Mouse (Mus musculus) lung, postnatal 0 days (tissue): ENCODE measurements around the gene Cldn14. TPM values are rescaled to one million over a fixed set of nuclear protein-coding genes. Genes with fewer than 3 reads are reported as not detected.
A peak's percentile ranks its signal among the peaks of the same experiment; 100 is the strongest.
"Not testable (repeated sequence)": the region's sequence is repeated elsewhere in the genome, so short reads cannot be mapped to it uniquely, and the experiment has no call there.

Source experiments
- ATAC-seq: fragments of 200-750 bp; cut with Nextera tagmentation; 2 replicates; pipeline ENCODE4 v1.8.0; 2017; ENCODE audit warnings: moderate library complexity
- DNase-seq: peaks from one replicate; pipeline ENCODE4 v3.0.0-alpha.2; 2016; ENCODE audit warnings: low spot score
- H3K27ac ChIP-seq: fragments of 300-500 bp; sonication (generic); 2 replicates; pipeline ENCODE4 v1.5.1; 2014; ENCODE audit warnings: antibody characterized with exemption, mild to moderate bottlenecking, low read length, mixed read lengths
- H3K27me3 ChIP-seq: fragments of 300-500 bp; sonication (generic); replicated peaks from 2 replicates; pipeline ENCODE4 v1.6.1; 2014; ENCODE audit warnings: low read length, mixed read lengths; ENCODE audit not compliant: insufficient read depth
- H3K36me3 ChIP-seq: fragments of 300-500 bp; sonication (generic); 2 replicates; pipeline ENCODE4 v1.6.1; 2014; ENCODE audit warnings: low read length, mixed read lengths; ENCODE audit not compliant: insufficient read depth
- H3K4me1 ChIP-seq: fragments of 300-500 bp; sonication (generic); 2 replicates; pipeline ENCODE4 v1.6.1; 2014; ENCODE audit warnings: antibody characterized with exemption, low read depth, low read length, mixed read lengths; ENCODE audit not compliant: insufficient read depth
- H3K4me2 ChIP-seq: fragments of 300-500 bp; sonication (generic); replicated peaks from 2 replicates; pipeline ENCODE4 v1.6.1; 2014; ENCODE audit warnings: low read depth, mild to moderate bottlenecking, low read length, moderate library complexity, mixed read lengths
- H3K4me3 ChIP-seq: fragments of 300-500 bp; sonication (generic); 2 replicates; pipeline ENCODE4 v1.5.1; 2014; ENCODE audit warnings: low read depth, low read length
- H3K9ac ChIP-seq: fragments of 300-500 bp; sonication (generic); replicated peaks from 2 replicates; pipeline ENCODE4 v1.6.1; 2014; ENCODE audit warnings: low read depth, mild to moderate bottlenecking
- H3K9me3 ChIP-seq: fragments of 300-500 bp; sonication (generic); 2 replicates; pipeline ENCODE4 v1.6.1; 2016; ENCODE audit warnings: low read length, mixed read lengths
- CTCF ChIP-seq: IDR thresholded peaks from 2 replicates; pipeline ENCODE4 v1.5.1; 2016; ENCODE audit warnings: antibody characterized with exemption, mild to moderate bottlenecking
- EP300 ChIP-seq: IDR thresholded peaks from 2 replicates; pipeline ENCODE4 v1.6.1; 2016; ENCODE audit warnings: antibody characterized with exemption, mild to moderate bottlenecking, control low read depth
- WGBS: fragments of 180-500 bp; shearing (Covaris S2); extraction: QIAGEN DNeasy Blood & Tissue Kit; methylation state at CpG from one replicate; pipeline ENCODE4 v1.1.7; 2014; 5-methylcytosine and 5-hydroxymethylcytosine counted together
- polyA plus RNA-seq: library from polyadenylated mRNA; unstranded; fragments of >200 nt; fragmentation: Nextera tagmentation; extraction: Ambion mirVana; gene quantifications from 2 replicates; pipeline ENCODE4 v1.2.1, GENCODE M21; 2015

Gene Cldn14
- polyA plus RNA-seq, 1 experiment from 2014 or later: not detected

GRCm38 (mm10) chr16:94032270-94032669, 23.6 kb upstream of the Cldn14 start:
- H3K4me2 ChIP-seq: no peak overlapping the region
- no peak overlapping the region for H3K4me3 ChIP-seq
- no peaks in the 10 kb centered on the region for H3K4me1 ChIP-seq
- H3K9ac ChIP-seq: no peak overlapping the region
- H3K27me3 ChIP-seq: no peaks in the 10 kb centered on the region
- no peaks in the 10 kb centered on the region for H3K36me3 ChIP-seq
- DNase-seq: no peak
- ATAC-seq: no peak
- TF ChIP-seq EP300 (no peak), CTCF (no peak)
- 81% methylated on average over 5 of the region's 5 CpGs for WGBS
- no peak overlapping the region for H3K27ac ChIP-seq
- no peaks in the 10 kb centered on the region for H3K9me3 ChIP-seq

GRCm38 (mm10) chr16:94023352-94024280, 15.0 kb upstream of the Cldn14 start:
- WGBS: 27% methylated on average over 28 of the region's 28 CpGs
- Histone ChIP-seq H3K4me2 (peak overlapping the region; percentile 19; the same call in 1 of the 2 replicates), H3K27ac (no peak overlapping the region)

DNA sequence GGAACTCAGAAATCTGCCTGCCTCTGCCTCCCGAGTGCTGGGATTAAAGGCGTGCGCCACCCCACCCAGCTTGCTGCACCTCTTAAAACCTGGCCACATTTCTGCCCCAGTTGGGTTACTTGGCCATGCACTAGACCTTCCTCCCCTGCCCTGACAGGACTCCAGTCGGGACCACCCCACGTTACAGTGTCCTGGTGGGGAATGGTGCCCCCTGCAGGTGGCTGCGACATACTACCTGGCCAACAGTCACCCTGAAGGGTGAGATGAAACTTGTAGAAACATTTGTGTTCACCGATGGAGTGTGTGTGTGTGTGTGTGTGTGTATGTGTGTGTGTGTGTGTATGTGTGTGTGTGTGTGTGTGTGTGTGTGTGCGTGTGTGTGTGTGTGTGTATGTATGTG, 11.1 kb upstream of the Cldn14 start:
- not testable (repeated sequence) for H3K9me3 ChIP-seq, H3K36me3 ChIP-seq, ATAC-seq, H3K9ac ChIP-seq, DNase-seq, H3K4me1 ChIP-seq, H3K4me2 ChIP-seq, H3K27me3 ChIP-seq, H3K4me3 ChIP-seq, H3K27ac ChIP-seq
- 0 out of 2 replicates have a peak, but pooled peaks have one; percentile 29 for TF ChIP-seq CTCF
- WGBS: 73% methylated on average over 6 of the region's 8 CpGs

More at GRCm38 (mm10) chr16:94023352-94024280, 15.0 kb upstream of the Cldn14 start:
- Histone ChIP-seq H3K4me3 (no peak overlapping the region), H3K9ac (no peak overlapping the region), H3K27me3 (no peaks in the 10 kb centered on the region), H3K36me3 (no peaks in the 10 kb centered on the region), H3K9me3 (no peaks in the 10 kb centered on the region), H3K4me1 (no peaks in the 10 kb centered on the region)
- DNase-seq: no peak
- no peak for TF ChIP-seq CTCF
- TF ChIP-seq EP300: no peak
- no peak for ATAC-seq

DNA sequence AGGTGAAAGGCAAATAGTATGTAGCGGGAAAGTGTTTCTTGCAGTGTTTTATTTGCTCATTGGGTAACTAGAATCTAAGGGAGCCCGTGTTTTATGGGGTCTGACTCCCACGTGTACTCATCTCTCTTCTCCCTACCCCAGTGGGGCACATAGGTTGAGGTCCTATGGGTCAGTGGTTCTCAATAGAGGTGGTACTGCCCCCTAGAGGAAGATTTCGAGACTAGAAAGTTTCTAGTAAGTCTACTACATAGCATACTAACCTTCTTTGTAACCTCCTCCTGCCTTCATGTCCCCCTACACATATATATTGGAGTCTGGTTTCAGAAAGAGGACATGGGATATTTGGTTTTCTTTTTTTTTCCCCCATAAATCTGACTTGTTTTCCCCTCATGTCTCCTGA, 9.3 kb upstream of the Cldn14 start:
- Histone ChIP-seq H3K36me3 (no peaks in the 10 kb centered on the region), H3K4me2 (no peak overlapping the region), H3K27me3 (no peaks in the 10 kb centered on the region), H3K4me3 (no peak overlapping the region), H3K4me1 (no peaks in the 10 kb centered on the region), H3K27ac (no peak overlapping the region), H3K9me3 (no peaks in the 10 kb centered on the region), H3K9ac (no peak overlapping the region)
- WGBS: 69% methylated on average over 4 of the region's 4 CpGs
- DNase-seq: no peak
- TF ChIP-seq CTCF (no peak), EP300 (no peak)
- ATAC-seq: no peak

DNA sequence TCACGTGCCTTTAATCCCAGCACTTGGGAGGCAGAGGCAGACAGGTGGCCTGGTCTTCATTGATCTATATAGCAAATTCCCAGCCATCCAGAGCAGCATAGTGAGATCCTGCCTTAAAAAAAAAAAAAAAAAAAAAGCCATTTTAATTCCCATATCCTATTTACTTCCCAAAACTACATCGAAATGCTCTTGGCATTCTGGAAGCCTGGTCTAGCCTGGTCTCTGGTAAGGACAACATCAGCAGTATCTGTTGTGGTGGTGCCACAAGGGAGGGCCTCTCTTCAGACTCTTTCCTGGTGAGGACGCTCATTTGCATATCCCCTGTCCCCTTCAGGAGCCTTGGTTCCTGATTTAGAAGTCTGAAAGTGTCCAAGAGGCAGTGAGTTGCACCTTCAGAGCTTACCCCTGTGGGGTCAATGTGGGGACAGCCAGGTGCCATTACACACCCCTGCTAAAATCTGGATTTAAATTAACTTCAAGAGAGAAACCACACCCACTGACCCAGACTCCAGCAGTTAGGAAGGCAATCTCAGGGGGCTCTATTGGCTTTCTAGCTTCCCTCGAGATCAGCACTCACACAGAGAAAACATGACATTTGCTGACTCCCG, 6.0 kb upstream of the Cldn14 start:
- TF ChIP-seq EP300 (no peak), CTCF (no peak)
- DNase-seq (no peak), ATAC-seq (no peak)
- no peaks in the 10 kb centered on the region for H3K36me3 ChIP-seq
- H3K27ac ChIP-seq: no peak overlapping the region
- no peaks in the 10 kb centered on the region for H3K27me3 ChIP-seq
- WGBS: 79% methylated on average over 5 of the region's 5 CpGs
- no peak overlapping the region for H3K9ac ChIP-seq
- H3K4me1 ChIP-seq: no peaks in the 10 kb centered on the region
- no peak overlapping the region for H3K4me3 ChIP-seq
- no peaks in the 10 kb centered on the region for H3K9me3 ChIP-seq
- H3K4me2 ChIP-seq: no peak overlapping the region

DNA sequence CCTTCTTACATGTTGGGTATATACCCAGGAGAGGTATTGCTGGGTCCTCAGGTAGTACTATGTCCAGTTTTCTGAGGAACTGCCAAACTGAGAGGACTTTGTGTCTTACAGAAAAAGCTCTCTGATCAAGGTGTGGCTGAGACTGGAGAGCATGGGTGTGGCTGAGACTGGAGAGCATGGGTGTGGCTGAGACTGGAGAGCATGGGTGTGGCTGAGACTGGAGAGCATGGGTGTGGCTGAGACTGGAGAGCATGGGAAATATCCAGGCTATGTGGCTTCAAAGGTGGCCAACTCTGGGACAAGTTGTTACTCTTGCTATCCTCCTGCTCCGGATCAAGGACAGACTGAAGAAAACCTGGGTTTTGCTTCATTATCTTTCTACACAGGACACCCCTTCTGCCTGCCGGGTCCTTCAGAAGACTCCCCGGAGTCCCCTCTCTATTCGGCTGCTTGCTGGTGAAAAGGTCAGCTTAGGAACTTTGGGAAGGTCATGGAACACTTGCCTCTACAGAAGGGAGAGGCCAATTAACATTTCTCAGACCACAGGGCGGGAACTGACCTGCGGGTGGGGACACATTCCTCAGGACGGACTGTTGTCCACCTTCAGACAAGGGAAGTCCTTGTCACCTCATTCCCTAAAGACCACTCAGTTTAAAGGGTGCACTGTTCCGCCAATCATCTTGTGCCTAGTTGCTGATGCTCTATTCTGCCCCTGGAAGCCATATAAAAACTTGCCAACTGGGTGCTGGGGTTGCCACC, 4.9 kb upstream of the Cldn14 start:
- H3K27me3 ChIP-seq, H3K36me3 ChIP-seq, H3K27ac ChIP-seq, H3K9me3 ChIP-seq, H3K4me3 ChIP-seq, H3K4me1 ChIP-seq, H3K4me2 ChIP-seq, H3K9ac ChIP-seq: not testable (repeated sequence)
- DNase-seq: peak; percentile 8
- WGBS: 72% methylated on average over 7 of the region's 8 CpGs
- peak; percentile 46 for ATAC-seq
